9 mouse cellular contexts compared by ENCODE assay signal in genomic region chr13:30974247-30974630, GRCm38 (mm10). TPM values are rescaled to one million over a fixed set of nuclear protein-coding genes. Genes with fewer than 3 reads are reported as not detected.
A peak's percentile ranks its signal among the peaks of the same experiment; 100 is the strongest.
DNase-seq lines count a peak whose midpoint lies in the region; ATAC-seq and TF ChIP-seq lines count a peak whose summit lies in the region.
"Had no signal": no experiment of that assay in that cellular context is flagged by ENCODE, and none has a peak within 500 bp of the region (broad histone marks: within the 10 kb centered on the region; RNA-seq: fewer than 3 reads in every experiment).

No protein-coding gene starts in this region.

- no peaks in the 10 kb centered on the region for H3K36me3 ChIP-seq in testis, adult 2 months (ENCODE audit: control insufficient read depth, insufficient read depth, low read length)
- no peaks in the 10 kb centered on the region for H3K36me3 ChIP-seq in limb, embryonic 15.5 days
- H3K36me3 ChIP-seq in stomach, embryonic 16.5 days (ENCODE audit: control insufficient read depth, insufficient read depth, low read length), result no peaks in the 10 kb centered on the region

- peak overlapping the region; percentile 45 for H3K4me2 ChIP-seq in limb, embryonic 15.5 days
- H3K4me2 ChIP-seq in stomach, embryonic 16.5 days (ENCODE audit: low read depth, low read length), result peak overlapping the region; percentile 68

- peak overlapping the region; percentile 90 for H3K4me3 ChIP-seq in testis, adult 2 months (ENCODE audit: control insufficient read depth, low read depth, low read length)
- peak overlapping the region; percentile 95 for H3K4me3 ChIP-seq in limb, embryonic 15.5 days
- peak overlapping the region; percentile 66 for H3K4me3 ChIP-seq in stomach, embryonic 16.5 days (replicated peaks; ENCODE audit: low read length)

- H3K27ac ChIP-seq in testis, adult 2 months (ENCODE audit: control insufficient read depth, insufficient read depth, low read depth, low read length), result peak overlapping the region; percentile 84
- no peak overlapping the region for H3K27ac ChIP-seq in limb, embryonic 15.5 days
- H3K27ac ChIP-seq in stomach, embryonic 16.5 days (ENCODE audit: low read length), result peak overlapping the region; percentile 73; the same call in 1 of the 2 replicates

- 27% methylated on average over 5 of the region's 5 CpGs for WGBS in limb, embryonic 15.5 days
- WGBS in stomach, embryonic 16.5 days, result 24% methylated on average over 5 of the region's 5 CpGs

- ATAC-seq in limb, embryonic 15.5 days (ENCODE audit: insufficient number of reproducible peaks, low FRiP score, low TSS enrichment, low read depth), result no peak
- peak; percentile 11; the same call in 1 of the 2 replicates for ATAC-seq in stomach, embryonic 16.5 days (ENCODE audit: insufficient read depth, low FRiP score)
- no peak for ATAC-seq in monocyte, adult 5-6 weeks (replicated peaks; ENCODE audit: insufficient number of reproducible peaks, low FRiP score, low TSS enrichment, poor library complexity, severe bottlenecking)

- H3K9ac ChIP-seq in limb, embryonic 15.5 days, result 0 out of 2 replicates have a peak overlapping the region, but pooled peaks have one; percentile 84
- peak overlapping the region; percentile 79 for H3K9ac ChIP-seq in stomach, embryonic 16.5 days (ENCODE audit: low read length)

- peak; percentile 31 for DNase-seq in cerebellum, adult 9-11 months
- no peak for DNase-seq in cerebellum, postnatal 36 days
- DNase-seq in testis, postnatal 10 days (ENCODE audit: low spot score), result no peak
- DNase-seq in spleen, adult 12 weeks (ENCODE audit: low spot score), result no peak

- peaks cover 6% of the 10 kb centered on the region for H3K4me1 ChIP-seq in testis, adult 2 months (ENCODE audit: control insufficient read depth, insufficient read depth, low read length)
- peaks cover 9% of the 10 kb centered on the region for H3K4me1 ChIP-seq in limb, embryonic 15.5 days
- peaks cover 10% of the 10 kb centered on the region for H3K4me1 ChIP-seq in stomach, embryonic 16.5 days (ENCODE audit: control insufficient read depth, insufficient read depth, low read length)

- no peaks in the 10 kb centered on the region for H3K27me3 ChIP-seq in testis, adult 2 months (ENCODE audit: control insufficient read depth, insufficient read depth, low read length)
- H3K27me3 ChIP-seq in limb, embryonic 15.5 days, result no peaks in the 10 kb centered on the region
- H3K27me3 ChIP-seq in stomach, embryonic 16.5 days (ENCODE audit: control insufficient read depth, insufficient read depth, low read length), result no peaks in the 10 kb centered on the region

- no peak for TF ChIP-seq POLR2A in testis, adult 2 months (IDR thresholded peaks at IDR 0.05; ENCODE audit: control insufficient read depth, low read depth, low read length)

- H3K9me3 ChIP-seq in limb, embryonic 15.5 days, result no peaks in the 10 kb centered on the region
- no peaks in the 10 kb centered on the region for H3K9me3 ChIP-seq in stomach, embryonic 16.5 days (replicated peaks; ENCODE audit: control insufficient read depth, low read length)

- no peak for TF ChIP-seq CTCF in testis, adult 2 months (IDR thresholded peaks at IDR 0.05; ENCODE audit: control insufficient read depth, insufficient read depth, insufficient replicate concordance, low read depth, low read length)

RNA-seq across cellular contexts. Expression of gene Gm5447, which starts 0.2 kb away (rescaled TPM):
- polyA plus RNA-seq in testis, adult 2 months (2012; rRNA removed), result 0.28 and 0.30 TPM in 2 replicates
- 0.08 TPM in 1 of 2 replicates, not detected in the other for polyA plus RNA-seq in limb, embryonic 15.5 days (2015; fragmentation: Nextera tagmentation; extraction: Ambion mirVana)
- 0.08 TPM in 1 of 2 replicates, not detected in the other for polyA plus RNA-seq in stomach, embryonic 16.5 days (2015; fragmentation: Nextera tagmentation; extraction: Ambion mirVana)
- total RNA-seq in monocyte, adult 5-6 weeks (2017), result 1.2 TPM in 1 of 3 replicates, not detected in the others
- total RNA-seq: hematopoietic stem cell, adult 5-6 weeks had no signal

RNA-seq across cellular contexts. Expression of gene Exoc2, which starts 0.3 kb away (rescaled TPM):
- polyA plus RNA-seq in testis, adult 2 months (2012; rRNA removed), result 10.2 and 10.7 TPM in 2 replicates
- polyA plus RNA-seq in limb, embryonic 15.5 days (2015; fragmentation: Nextera tagmentation; extraction: Ambion mirVana), result 28.0 and 28.7 TPM in 2 replicates
- polyA plus RNA-seq in stomach, embryonic 16.5 days (2015; fragmentation: Nextera tagmentation; extraction: Ambion mirVana), result 28.8 and 29.1 TPM in 2 replicates
- 48.1 to 83.7 TPM (median 55.4 TPM) in 3 replicates for total RNA-seq in monocyte, adult 5-6 weeks (2017)

RNA-seq across cellular contexts. Expression of gene Hus1b, which starts 26.7 kb away (rescaled TPM):
- polyA plus RNA-seq in testis, adult 2 months (2012; rRNA removed), result 3.1 and 3.4 TPM in 2 replicates
- not detected in 2 replicates for polyA plus RNA-seq in limb, embryonic 15.5 days (2015; fragmentation: Nextera tagmentation; extraction: Ambion mirVana)
- not detected in 2 replicates for polyA plus RNA-seq in stomach, embryonic 16.5 days (2015; fragmentation: Nextera tagmentation; extraction: Ambion mirVana)
- total RNA-seq in monocyte, adult 5-6 weeks (2017), result 3.5 to 7.2 TPM (median 4.6 TPM) in 3 replicates
